Mouse (Mus musculus): ENCODE results near the gene Serpina3m.

GRCm38 (mm10) chr12:104356006-104356405 is 17.7 kb downstream of the Serpina3m start:
- no peak for TF ChIP-seq CTCF (IDR thresholded peaks at IDR 0.05; ENCODE audit: extremely low read depth, insufficient read length, insufficient replicate concordance, low read depth, low read length)
- no peak for TF ChIP-seq POLR2A (IDR thresholded peaks at IDR 0.05; ENCODE audit: low read depth, low read length)
